Mouse (Mus musculus) adrenal gland, adult 8-10 months (tissue): Measurements from ENCODE around the gene Faap24. TPM values are rescaled to one million over a fixed set of nuclear protein-coding genes. Genes with fewer than 3 reads are reported as not detected.

Experiments used
- DNase-seq: peaks from one replicate; pipeline ENCODE4 v3.0.0; 2022
- total RNA-seq, 4 experiments: library from RNA; stranded (reverse); gene quantifications; 2 replicates each; pipeline ENCODE4 v1.2.4; 2022

Gene Faap24
- total RNA-seq = 1 to 10 TPM; 6.7 to 9.5 (median 7.8) TPM

DNA sequence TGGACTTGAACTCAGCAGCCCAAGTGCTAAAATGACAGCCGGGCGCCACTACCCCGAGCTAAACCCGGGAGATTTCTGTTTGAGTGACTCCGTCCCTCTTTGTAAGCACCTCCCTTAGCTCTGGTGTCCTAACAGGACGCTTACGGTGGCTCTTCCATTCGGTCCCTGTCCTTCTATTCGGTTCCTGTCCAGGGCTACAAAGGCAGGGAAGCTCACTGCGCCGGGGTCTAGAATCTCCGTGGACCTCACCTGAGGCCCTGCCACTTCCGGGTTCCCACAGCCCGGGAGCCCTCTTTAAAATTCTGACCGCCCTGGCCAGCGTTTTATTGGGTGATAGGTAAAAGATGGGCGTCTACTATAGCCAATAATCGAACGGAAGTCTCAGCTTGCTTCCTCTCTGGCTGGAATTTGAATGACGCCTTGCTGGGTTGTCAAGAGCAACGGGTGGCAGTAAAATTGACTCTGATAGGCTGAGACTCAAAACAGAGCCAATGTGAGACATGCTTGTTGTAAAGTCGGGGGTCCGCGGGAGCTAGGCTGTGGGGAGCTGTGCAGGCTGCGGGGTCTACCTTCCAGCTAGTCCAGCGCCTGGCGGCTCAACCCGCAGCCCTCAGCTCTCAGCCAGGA lies at the start of gene Faap24, which contains the start of gene Cep89:
Gene Faap24 (minus strand): TSS at position 295 of the 627 bp plus-strand sequence.
Gene Cep89 (plus strand): TSS at position 494 of the 627 bp plus-strand sequence.
- peak; percentile 96 for DNase-seq

DNA sequence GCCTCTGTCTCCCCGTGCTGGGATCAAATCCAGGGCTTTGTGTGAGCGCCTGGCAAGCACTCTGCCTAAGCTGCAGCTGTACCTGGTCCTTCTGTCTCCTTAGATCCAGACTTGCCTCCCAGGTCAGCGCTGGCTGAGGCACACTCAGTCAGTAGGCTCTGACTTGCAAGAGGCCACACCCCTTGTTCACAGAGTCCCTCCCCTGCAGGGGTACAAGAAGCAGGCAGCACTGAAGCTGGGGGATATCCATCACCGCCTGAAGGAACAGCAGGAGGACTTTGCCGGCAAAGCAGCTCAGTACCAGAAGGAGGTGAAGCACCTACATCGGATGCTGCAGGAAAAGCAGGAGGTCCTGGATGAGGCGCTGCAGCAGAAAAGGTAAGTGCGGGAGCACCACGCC lies 38.6 kb upstream of the Faap24 start:
- no peak for DNase-seq

DNA sequence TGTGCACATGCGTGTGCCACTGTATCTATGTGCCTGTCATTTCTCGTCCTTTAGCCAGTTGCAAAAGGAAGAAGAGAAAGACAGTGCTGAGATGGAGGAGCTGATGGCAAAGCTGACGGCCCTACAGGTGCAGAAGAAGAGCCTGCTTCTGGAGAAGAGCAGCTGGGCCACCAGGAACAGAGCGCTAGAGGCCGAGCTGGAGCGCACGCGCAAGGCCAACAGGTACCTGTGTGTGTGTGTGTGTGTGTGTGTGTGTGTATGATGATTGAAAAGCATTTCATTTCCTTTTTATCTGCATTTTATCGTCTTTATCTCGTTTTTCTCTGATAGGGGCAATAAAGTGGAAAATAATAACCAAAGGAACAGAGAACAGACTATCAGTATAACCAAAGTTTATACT lies 31.5 kb upstream of the Faap24 start:
- DNase-seq = no peak

GRCm38 (mm10) chr7:35423071-35423470 lies 26.4 kb upstream of the Faap24 start:
- DNase-seq = no peak

- DNase-seq = no peak
Measured at GRCm38 (mm10) chr7:35416654-35416948, 20.0 kb upstream of the Faap24 start.

DNA sequence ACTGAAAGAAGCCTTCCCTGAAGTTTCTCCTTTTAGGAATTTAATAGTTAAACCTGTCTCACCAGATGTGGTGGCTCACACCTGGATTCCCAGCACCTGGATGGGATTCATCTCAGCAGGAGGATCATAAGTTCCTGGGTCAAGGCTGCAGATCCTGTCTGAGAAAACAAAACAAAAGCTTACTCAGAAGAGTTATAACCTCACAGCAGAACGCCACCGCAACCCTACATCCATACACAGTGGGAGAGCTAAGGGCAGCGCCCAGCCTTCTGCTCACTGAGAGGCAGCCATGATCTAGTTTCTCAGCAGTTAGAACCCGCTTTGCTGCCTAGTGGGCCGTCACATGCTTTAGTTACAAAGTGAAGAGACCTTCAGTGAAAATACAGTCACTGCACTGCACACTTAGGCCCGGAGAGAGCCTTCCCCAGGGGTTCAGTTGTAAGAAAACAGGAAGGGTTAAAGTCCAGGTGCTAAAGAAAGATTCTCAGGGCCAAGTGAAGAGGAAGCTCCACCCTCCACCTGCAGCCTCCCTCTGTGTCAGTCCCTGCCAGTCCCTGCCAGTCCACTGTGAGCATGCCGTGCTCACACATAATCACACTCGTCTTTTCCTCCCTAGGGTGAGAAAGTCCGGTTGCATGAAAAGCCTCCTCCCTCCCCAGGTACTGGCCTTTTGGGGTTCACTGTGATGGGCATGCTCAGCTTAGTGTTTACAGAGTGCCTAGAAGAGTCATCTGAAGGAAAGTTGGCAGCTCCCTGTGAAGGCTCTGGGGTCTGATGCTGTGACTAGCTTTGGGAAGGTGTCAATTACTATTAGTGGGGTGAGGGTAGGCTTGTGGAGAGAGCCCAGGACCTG lies 19.4 kb upstream of the Faap24 start:
- peak; percentile 23 for DNase-seq

DNA sequence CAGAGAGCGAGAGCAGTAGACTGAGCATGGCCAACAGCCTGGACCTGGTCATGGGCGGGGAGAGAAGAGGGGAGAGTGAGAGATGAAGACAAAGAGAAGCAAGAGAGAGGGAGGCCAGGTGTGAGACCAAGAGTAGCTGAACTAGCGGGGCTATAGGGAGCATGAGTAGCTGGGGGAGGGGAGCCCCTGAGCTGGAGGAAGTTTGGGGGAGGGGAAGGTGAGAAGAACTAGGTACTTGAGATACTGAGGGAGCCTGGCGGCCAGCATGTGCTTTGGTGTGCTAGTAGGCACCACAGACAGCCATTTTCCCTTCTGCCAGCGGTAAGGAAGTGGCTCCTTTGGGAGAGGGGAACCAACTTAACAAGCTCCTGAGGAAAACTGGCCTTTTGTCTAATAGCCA lies 18.6 kb upstream of the Faap24 start:
- DNase-seq = no peak

- no peak for DNase-seq
Measured at GRCm38 (mm10) chr7:35401169-35401568, 4.5 kb upstream of the Faap24 start.

- DNase-seq = no peak
Measured at GRCm38 (mm10) chr7:35395734-35396456, 741 bp downstream of the Faap24 start.

DNA sequence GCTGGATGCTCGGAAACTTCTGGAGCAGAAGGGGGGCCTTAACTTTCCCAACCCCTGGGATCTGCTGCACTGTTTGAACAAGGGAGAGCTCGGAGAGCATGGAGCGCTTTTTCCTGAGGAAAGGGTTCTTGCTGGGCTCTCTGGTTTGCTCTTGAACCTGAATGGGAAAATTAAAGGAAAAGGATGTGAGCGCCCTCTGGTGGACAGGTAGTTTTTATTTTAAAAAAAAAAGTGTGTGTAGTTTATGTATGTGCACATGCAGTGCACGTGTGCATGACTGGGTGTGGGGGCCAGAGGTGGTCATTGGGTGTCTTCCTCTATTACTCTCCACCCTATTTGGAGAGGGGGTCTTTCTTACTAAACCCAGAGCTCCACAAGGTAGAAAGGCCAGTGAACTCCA lies 3.7 kb downstream of the Faap24 start:
- DNase-seq = no peak

DNA sequence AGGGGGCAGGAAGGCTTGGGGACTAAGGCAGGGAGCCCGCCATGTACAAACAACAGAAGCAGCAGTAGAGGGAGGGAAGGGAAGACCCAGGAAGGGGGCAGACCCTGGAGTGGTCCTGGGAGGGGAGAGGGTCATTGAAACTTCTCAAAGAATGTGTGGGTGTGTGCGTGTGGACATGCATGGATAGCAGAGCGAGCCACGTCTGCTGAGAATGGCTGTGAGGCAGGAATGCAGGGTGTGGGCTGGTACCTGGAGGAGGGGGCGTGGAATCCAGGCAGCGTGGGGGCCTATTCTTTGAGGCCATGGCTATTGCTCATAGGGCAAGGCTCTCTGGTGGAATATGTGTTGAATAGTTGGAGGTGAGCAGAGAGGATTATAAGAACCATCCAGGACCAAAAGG lies 7.9 kb downstream of the Faap24 start:
- no peak for DNase-seq

- DNase-seq = no peak
Measured at GRCm38 (mm10) chr7:35386525-35386952, 10.1 kb downstream of the Faap24 start.

- no peak for DNase-seq
Measured at GRCm38 (mm10) chr7:35382706-35383353, 13.8 kb downstream of the Faap24 start.

DNA sequence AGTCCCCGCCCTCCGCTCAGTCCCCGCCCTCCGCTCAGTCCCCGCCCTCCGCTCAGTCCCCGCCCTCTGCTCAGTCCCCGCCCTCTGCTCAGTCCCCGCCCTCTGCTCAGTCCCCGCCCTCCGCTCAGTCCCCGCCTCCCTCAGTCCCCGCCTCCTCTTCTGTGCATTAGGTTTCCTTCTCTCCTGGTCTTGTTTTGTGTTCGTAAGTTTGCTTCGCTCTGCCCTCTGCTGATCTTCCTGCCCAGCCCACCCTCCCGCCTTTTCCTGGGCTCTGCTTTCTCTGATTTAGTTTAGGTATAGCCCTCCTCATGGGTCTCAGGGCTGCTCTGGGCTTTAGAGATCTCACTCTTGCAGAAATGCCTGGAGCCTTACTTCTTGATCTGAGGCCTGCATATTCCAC lies 14.8 kb downstream of the Faap24 start:
- no peak for DNase-seq

- no peak for DNase-seq
Measured at GRCm38 (mm10) chr7:35380351-35380750, 16.3 kb downstream of the Faap24 start.

DNA sequence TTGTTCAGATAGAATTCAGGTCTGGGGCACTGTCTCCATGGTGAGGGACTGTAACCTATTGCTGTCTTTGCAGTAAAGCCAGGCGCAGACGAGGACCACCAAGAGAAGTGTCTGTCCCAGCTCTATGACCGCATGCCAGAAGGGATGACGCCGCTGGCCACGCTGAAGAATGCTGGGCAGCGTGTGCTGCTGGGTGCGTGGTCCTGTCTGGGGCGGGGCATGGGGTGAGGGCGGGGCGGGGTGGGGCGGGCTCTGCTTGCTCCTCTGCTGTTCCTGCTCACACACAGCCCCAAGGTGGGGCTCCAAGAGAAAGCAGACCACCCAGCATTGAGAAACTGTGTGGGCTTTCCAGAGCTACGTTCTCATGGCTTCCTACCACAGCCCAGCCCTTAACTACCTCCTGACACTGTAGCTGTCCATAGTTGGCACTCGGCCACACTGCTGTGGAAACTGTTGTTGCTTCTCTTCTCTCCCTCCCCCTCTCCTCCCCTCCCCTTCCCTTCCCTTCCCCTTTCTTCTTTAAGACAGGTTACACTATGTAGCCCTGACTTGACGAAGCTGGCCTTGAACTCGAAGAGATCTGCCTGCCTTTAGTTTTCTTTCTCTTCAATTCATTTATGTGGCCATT lies 17.0 kb downstream of the Faap24 start:
- no peak for DNase-seq

DNA sequence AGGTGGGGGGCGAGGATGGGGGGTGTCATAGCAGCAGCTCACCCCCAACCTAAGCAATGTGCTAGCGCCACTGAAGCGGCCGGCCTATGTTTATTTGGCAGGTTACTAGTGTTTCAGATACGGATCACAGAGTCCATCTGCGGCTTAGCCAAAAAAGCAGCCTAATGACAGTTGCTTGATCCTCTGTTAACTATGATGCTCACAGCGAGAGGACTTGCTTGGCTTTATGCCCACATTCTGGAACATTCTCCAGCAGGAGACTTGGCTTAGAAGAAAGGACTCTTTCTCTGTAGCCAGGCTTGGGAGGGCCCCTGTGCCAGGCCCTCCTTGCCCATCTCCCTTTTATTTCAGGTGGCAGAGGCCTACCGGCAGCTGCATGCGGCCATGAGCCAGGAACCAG lies 20.0 kb downstream of the Faap24 start:
- DNase-seq = no peak

GRCm38 (mm10) chr7:35374265-35374664 lies 22.4 kb downstream of the Faap24 start:
- DNase-seq = no peak

DNA sequence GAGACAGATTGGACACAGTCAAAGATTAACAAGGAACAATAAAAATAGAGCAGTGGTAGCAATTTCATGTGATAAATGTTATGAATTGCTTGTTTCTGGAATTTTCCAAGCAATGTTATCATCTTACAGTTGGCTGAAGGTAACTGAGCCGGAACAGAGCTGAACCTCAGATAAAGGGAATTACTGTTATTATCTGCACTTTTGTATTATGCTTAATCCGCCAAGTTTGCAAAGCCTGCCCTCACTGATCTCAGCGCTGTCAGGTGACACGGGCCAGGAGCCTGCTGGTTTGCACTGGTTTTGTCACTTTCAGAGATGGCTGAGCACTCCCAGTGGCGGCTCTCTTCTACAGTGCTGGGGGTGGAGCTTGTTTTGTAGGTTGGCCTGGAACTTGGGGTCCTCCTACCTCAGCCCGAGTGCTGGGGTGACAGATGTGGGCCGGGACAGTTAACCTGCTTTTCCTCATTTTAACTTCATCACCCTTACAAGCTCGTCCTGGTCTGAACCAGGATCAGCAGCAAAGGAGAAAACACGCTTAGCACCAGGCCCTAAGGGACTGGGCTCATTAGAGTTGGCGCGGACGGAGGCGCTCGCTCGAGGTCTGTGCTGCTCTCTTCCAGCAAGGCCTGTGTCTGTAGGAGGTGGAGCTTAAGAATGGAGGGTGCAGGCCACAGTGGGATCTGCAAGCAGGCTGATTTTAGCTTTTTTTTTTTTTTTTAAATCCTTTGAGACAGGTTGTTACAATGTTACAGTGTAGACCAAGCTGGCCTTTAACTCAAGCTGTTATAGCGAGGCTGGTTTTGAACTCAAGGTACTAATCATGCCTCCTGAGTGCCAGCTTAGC lies 23.3 kb downstream of the Faap24 start:
- no peak for DNase-seq

DNA sequence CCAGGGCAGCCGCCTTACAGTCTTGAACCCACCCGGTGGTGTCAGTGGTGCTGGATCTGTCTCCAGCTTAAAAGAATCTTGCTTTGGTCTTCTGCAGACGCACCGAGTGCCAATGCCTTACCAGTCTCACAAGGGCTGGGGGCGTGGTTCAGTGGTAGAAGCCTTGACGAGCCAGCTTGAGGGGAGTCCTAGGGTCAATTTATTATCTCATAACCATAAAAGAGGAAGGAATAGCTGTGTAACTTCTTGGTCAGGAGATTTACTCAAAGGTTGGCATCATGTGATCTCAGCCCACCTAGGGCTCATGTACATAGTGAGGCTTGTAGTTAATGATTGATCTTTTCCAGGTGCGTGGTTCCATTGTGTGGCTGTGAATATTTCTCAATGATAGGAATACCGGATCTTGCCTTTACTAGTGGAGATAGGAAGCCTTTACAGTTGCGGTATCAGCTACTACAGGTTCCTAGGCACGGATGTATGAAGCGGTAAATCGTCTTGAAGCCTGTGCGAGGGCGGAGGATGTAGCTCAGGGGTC lies 24.1 kb downstream of the Faap24 start:
- DNase-seq = no peak

DNA sequence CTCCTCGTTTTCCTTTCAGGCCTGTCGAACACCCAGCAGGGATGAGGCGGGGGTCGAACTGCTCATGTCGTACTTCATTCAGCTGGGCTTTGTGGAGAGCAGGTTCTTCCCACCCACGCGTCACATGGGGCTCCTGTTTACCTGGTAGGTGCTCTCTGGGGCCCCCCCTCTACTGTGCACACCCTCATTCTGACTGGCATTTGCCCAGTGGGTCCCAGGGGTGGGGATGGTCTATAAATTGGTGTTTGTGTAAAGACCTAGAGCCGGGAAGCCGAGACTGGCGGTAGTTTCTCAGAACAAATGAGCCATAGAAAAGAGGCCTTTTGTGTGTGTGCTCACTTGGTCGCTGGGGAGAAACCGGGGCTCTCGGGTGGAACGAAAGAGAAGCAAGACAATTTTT lies 25.5 kb downstream of the Faap24 start:
- DNase-seq = no peak
